Mouse (Mus musculus) kidney, embryonic 15.5 days (tissue): Measurements from ENCODE around the gene Fbxl22. TPM values are rescaled to one million over a fixed set of nuclear protein-coding genes. Genes with fewer than 3 reads are reported as not detected.

Source experiments
- ATAC-seq: fragments of 200-750 bp; cut with Nextera tagmentation; replicated peaks from 2 replicates; pipeline ENCODE4 v1.8.0; 2017; ENCODE audit warnings: moderate TSS enrichment; ENCODE audit not compliant: low FRiP score
- H3K27ac ChIP-seq: fragments of 300-500 bp; sonication (generic); 2 replicates; pipeline ENCODE4 v1.5.1; 2015; ENCODE audit warnings: mild to moderate bottlenecking, inconsistent platforms
- H3K27me3 ChIP-seq: fragments of 300-500 bp; sonication (generic); 2 replicates; pipeline ENCODE4 v1.6.1; 2015; ENCODE audit warnings: inconsistent platforms
- H3K36me3 ChIP-seq: fragments of 300-500 bp; sonication (generic); 2 replicates; pipeline ENCODE4 v1.6.1; 2015; ENCODE audit warnings: inconsistent platforms
- H3K4me1 ChIP-seq: fragments of 300-500 bp; sonication (generic); 2 replicates; pipeline ENCODE4 v1.6.1; 2015; ENCODE audit warnings: inconsistent platforms
- H3K4me2 ChIP-seq: fragments of 300-500 bp; sonication (generic); 2 replicates; pipeline ENCODE4 v1.6.1; 2015; ENCODE audit warnings: moderate library complexity, mild to moderate bottlenecking, inconsistent platforms
- H3K4me3 ChIP-seq: fragments of 300-500 bp; sonication (generic); replicated peaks from 2 replicates; pipeline ENCODE4 v1.5.1; 2015; ENCODE audit warnings: mild to moderate bottlenecking, inconsistent platforms
- H3K9ac ChIP-seq: fragments of 300-500 bp; sonication (generic); 2 replicates; pipeline ENCODE4 v1.6.1; 2015; ENCODE audit warnings: mild to moderate bottlenecking, inconsistent platforms
- H3K9me3 ChIP-seq: fragments of 300-500 bp; sonication (generic); replicated peaks from 2 replicates; pipeline ENCODE4 v1.6.1; 2016; ENCODE audit warnings: inconsistent platforms
- WGBS: fragments of 180-500 bp; shearing (Covaris S2); methylation state at CpG from one replicate; pipeline ENCODE4 v1.1.7; 2015; ENCODE audit warnings: mixed read lengths; 5-methylcytosine and 5-hydroxymethylcytosine counted together
- polyA plus RNA-seq: library from polyadenylated mRNA; unstranded; fragments of >200 nt; fragmentation: Nextera tagmentation; extraction: Ambion mirVana; gene quantifications from 2 replicates; pipeline ENCODE4 v1.2.1, GENCODE M21; 2015

The Fbxl22 gene
- polyA plus RNA-seq, 1 experiment from 2014 or later: 7.6 TPM

GRCm38 (mm10) chr9:66506011-66506410, 8.4 kb downstream of the Fbxl22 start:
- H3K9ac ChIP-seq: no peak overlapping the region
- no peak for ATAC-seq
- no peak overlapping the region for H3K27ac ChIP-seq
- H3K4me3 ChIP-seq: no peak overlapping the region
- no peaks in the 10 kb centered on the region for H3K27me3 ChIP-seq
- no peaks in the 10 kb centered on the region for H3K9me3 ChIP-seq
- H3K4me2 ChIP-seq: no peak overlapping the region
- H3K4me1 ChIP-seq: peaks cover 12% of the 10 kb centered on the region
- WGBS: 68% methylated on average over 4 of the region's 4 CpGs
- H3K36me3 ChIP-seq: peaks cover 75% of the 10 kb centered on the region

DNA sequence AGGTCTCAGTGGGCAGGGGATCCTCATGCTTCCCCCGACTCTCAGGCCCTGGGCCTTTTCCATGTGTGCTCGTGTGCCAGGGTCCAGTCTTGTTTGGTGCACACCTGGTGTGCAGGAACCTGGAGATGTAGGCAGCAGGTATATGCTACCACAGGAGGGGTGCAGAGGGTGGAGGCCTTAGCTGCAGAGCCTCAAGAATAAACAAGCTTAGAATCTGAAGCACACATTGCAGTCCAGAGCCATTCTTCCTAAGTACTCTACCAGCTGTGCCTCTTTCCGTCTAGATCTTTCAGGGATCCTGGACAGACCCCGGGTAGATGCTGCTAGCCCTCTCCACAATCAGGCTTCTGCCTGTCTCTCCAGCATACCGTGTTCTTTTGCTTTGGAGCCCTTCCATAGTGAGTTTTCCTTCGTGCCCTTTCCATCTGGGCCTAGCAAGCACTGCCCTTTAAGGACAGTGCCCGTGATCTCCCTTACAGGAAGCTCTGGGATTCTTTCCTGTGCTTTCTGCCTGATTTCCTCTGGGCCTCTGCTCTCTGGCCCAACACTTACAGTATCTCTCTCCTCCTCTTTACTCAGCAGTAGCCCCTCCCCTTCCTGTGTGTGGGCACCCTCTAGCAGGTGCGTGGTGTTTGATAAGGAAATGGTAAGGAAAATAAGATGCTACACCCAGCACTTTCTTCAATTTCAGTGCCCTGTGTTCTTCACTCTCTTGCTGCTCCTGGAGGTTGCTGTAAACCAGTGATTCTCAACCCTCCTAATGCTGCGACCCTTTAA, 9.1 kb downstream of the Fbxl22 start:
- H3K4me2 ChIP-seq: no peak overlapping the region
- H3K27ac ChIP-seq: no peak overlapping the region
- H3K9me3 ChIP-seq: no peaks in the 10 kb centered on the region
- H3K9ac ChIP-seq: no peak overlapping the region
- H3K4me1 ChIP-seq: peaks cover 5% of the 10 kb centered on the region
- H3K4me3 ChIP-seq: no peak overlapping the region
- peak; percentile 73; the same call in 1 of the 2 replicates for ATAC-seq
- no peaks in the 10 kb centered on the region for H3K27me3 ChIP-seq
- H3K36me3 ChIP-seq: peaks cover 81% of the 10 kb centered on the region
- WGBS: 80% methylated on average over 9 of the region's 9 CpGs

- no peak for ATAC-seq
Measured at GRCm38 (mm10) chr9:66504518-66504917, 9.9 kb downstream of the Fbxl22 start.

DNA sequence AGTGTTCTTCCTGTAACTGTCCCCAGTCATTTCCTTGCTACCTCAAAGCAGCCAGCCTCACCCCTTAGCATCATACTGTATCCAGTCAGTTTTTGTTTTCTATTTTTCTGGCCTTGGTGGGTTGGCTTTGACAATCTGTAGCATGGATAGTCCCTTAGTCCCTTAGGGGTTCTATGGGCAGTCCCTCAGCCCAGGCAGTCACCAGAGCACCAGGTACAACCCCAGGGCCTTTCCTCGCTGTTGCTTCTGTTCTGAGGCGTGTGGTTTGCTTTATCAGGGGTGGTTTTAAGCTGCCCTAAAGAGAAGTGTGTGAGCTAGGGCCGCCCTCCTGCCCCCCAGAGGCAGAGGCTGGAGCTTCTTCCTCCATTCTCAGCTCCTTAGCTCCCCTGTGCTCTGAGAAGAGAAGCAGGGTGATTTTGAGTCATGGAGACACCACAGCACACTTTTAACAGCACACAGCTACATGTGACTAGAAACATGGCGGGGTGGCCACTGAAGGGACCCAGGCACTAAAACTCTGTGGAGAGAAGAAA, 10.4 kb downstream of the Fbxl22 start:
- no peak for ATAC-seq
- Histone ChIP-seq H3K4me3 (no peak overlapping the region), H3K9me3 (no peaks in the 10 kb centered on the region), H3K27me3 (no peaks in the 10 kb centered on the region), H3K9ac (no peak overlapping the region), H3K4me2 (no peak overlapping the region), H3K4me1 (peaks cover 4% of the 10 kb centered on the region; the same call in 1 of the 2 replicates), H3K27ac (peak overlapping the region; percentile 37; the same call in 1 of the 2 replicates), H3K36me3 (peaks cover 78% of the 10 kb centered on the region)
- WGBS: 84% methylated on average over 4 of the region's 4 CpGs

More at GRCm38 (mm10) chr9:66504518-66504917, 9.9 kb downstream of the Fbxl22 start:
- Histone ChIP-seq H3K4me1 (peaks cover 4% of the 10 kb centered on the region; the same call in 1 of the 2 replicates), H3K9me3 (no peaks in the 10 kb centered on the region), H3K27me3 (no peaks in the 10 kb centered on the region), H3K9ac (no peak overlapping the region), H3K36me3 (peaks cover 84% of the 10 kb centered on the region), H3K4me3 (no peak overlapping the region), H3K4me2 (no peak overlapping the region), H3K27ac (no peak overlapping the region)
- 87% methylated on average over 13 of the region's 13 CpGs for WGBS

- no peak for ATAC-seq
- H3K9ac ChIP-seq: no peak overlapping the region
- no peak overlapping the region for H3K4me3 ChIP-seq
- peaks cover 4% of the 10 kb centered on the region; the same call in 1 of the 2 replicates for H3K4me1 ChIP-seq
- no peaks in the 10 kb centered on the region for H3K27me3 ChIP-seq
- peaks cover 79% of the 10 kb centered on the region for H3K36me3 ChIP-seq
- no peaks in the 10 kb centered on the region for H3K9me3 ChIP-seq
- H3K27ac ChIP-seq: no peak overlapping the region
- WGBS: 77% methylated on average over 2 of the region's 2 CpGs
- H3K4me2 ChIP-seq: no peak overlapping the region
Measured at GRCm38 (mm10) chr9:66501248-66501647, 13.1 kb downstream of the Fbxl22 start.

DNA sequence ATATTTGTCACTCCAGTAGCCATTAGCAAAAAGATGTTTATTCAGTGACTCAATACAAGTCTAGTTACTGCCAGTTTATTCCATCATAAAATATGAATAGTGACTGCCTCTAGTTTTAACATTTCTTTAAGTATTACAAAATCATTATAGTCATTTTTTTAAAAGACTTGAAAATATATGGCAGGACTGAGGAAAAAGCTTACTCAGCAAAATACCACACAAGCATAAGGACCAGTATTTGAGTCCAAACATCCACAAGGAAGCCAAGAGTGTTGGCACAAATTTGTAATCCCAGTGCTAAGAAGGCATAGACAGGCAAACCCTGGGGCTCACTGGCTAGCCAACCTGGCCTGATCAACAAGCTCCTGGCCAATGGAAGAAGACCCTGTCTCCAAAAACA, 20.4 kb downstream of the Fbxl22 start:
- no peaks in the 10 kb centered on the region for H3K4me1 ChIP-seq
- no peaks in the 10 kb centered on the region for H3K9me3 ChIP-seq
- H3K4me3 ChIP-seq: no peak overlapping the region
- H3K9ac ChIP-seq: no peak overlapping the region
- no peaks in the 10 kb centered on the region for H3K27me3 ChIP-seq
- H3K36me3 ChIP-seq: peaks cover 91% of the 10 kb centered on the region
- no peak overlapping the region for H3K4me2 ChIP-seq
- no peak for ATAC-seq
- no peak overlapping the region for H3K27ac ChIP-seq

DNA sequence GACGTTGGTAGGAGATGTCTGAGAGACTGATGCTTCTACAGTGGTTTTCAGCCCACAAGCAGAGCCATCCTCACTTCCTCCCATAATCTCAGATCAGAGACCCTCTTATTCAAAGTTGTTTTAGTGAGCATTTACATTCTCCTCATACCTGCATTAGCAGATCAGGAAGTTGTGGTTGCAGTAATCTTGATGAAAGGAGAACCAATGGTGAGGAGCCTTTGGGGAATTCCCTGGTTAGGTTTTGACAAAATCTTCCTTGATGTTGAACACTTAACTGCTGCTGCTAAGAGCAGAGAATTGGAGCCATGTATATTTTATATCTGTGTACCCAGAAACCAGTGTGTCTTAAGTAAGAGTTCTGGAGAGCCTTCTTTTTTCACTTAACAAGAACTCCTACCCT, 22.0 kb downstream of the Fbxl22 start:
- 88% methylated on average over 1 of the region's 1 CpGs for WGBS
- ATAC-seq: no peak
- Histone ChIP-seq H3K9ac (no peak overlapping the region), H3K9me3 (no peaks in the 10 kb centered on the region), H3K27ac (no peak overlapping the region), H3K4me2 (no peak overlapping the region), H3K27me3 (no peaks in the 10 kb centered on the region), H3K4me1 (no peaks in the 10 kb centered on the region), H3K36me3 (peaks cover 91% of the 10 kb centered on the region), H3K4me3 (no peak overlapping the region)

DNA sequence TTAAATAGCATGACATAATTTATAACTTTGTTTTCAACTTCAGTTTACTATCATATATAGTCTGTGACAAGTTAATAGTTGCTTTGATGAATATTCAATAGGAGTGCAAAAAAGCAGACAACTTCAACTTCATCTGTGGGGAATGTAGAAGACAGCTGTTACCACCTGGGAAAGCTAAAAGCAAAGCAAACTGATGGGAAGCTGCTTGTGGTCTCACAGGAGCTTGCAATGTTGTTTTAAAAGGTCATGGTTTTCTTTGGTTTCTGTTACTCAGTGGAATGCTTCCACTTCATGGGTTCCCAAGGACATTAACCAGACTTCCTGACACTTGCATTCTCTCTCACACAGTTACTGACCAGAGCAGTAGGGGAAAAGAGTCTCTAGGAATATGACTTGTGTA, 25.6 kb downstream of the Fbxl22 start:
- Histone ChIP-seq H3K9me3 (no peaks in the 10 kb centered on the region), H3K27me3 (no peaks in the 10 kb centered on the region), H3K4me2 (no peak overlapping the region), H3K4me1 (no peaks in the 10 kb centered on the region), H3K36me3 (peaks cover 88% of the 10 kb centered on the region), H3K9ac (no peak overlapping the region), H3K4me3 (no peak overlapping the region), H3K27ac (no peak overlapping the region)
- no peak for ATAC-seq

DNA sequence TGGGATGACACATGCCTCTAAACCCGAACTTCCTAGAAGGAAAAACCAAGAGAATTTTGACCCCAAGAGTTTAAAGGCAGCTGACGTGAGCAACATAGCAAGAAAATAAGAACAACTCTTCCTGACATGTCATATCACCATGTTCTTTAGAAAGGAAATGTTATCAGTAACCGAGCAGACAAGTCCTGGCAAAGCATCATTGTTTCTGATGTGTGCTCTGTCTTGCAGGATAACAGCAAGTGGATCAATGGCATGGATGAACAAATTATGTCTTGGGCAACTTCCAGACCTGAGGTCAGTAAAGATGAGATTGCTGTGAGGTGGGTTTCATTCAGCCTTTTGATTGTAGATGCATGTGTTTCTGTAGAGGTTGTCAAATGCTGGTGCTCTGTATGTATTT, 31.0 kb downstream of the Fbxl22 start:
- Histone ChIP-seq H3K36me3 (peaks cover 71% of the 10 kb centered on the region), H3K27ac (no peak overlapping the region), H3K9me3 (no peaks in the 10 kb centered on the region), H3K4me2 (no peak overlapping the region), H3K9ac (no peak overlapping the region), H3K4me1 (no peaks in the 10 kb centered on the region), H3K4me3 (no peak overlapping the region), H3K27me3 (no peaks in the 10 kb centered on the region)
- 93% methylated on average over 3 of the region's 3 CpGs for WGBS
- no peak for ATAC-seq

DNA sequence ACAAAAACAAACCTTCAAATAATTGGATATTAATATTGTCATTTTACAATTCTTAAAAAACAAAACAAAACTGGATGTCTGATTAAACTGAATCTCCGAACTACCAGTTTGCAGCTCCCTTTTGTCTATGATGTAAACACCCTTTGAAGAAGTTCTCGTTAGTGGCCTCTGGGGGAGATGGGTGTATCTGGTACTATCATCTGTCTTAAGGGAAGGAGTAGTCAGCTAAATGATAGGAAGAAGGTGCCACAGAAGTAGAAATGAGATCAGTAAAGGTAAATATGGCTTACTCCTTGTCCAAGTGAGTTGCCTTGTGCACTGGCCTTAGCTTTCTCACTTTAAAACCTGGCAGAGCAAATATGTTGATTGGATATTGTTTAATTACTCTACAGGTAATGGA, 36.6 kb downstream of the Fbxl22 start:
- no peak overlapping the region for H3K4me3 ChIP-seq
- no peaks in the 10 kb centered on the region for H3K27me3 ChIP-seq
- no peaks in the 10 kb centered on the region for H3K4me1 ChIP-seq
- WGBS: 82% methylated on average over 2 of the region's 2 CpGs
- H3K4me2 ChIP-seq: no peak overlapping the region
- no peak overlapping the region for H3K9ac ChIP-seq
- H3K27ac ChIP-seq: no peak overlapping the region
- H3K36me3 ChIP-seq: peaks cover 59% of the 10 kb centered on the region
- ATAC-seq: no peak
- no peaks in the 10 kb centered on the region for H3K9me3 ChIP-seq

GRCm38 (mm10) chr9:66465087-66465486, 49.3 kb downstream of the Fbxl22 start:
- H3K4me3 ChIP-seq: no peak overlapping the region
- 56% methylated on average over 4 of the region's 4 CpGs for WGBS
- no peaks in the 10 kb centered on the region for H3K4me1 ChIP-seq
- peaks cover 57% of the 10 kb centered on the region for H3K36me3 ChIP-seq
- H3K4me2 ChIP-seq: no peak overlapping the region
- no peak overlapping the region for H3K9ac ChIP-seq
- H3K27ac ChIP-seq: no peak overlapping the region
- no peak for ATAC-seq
- no peaks in the 10 kb centered on the region for H3K9me3 ChIP-seq
- no peaks in the 10 kb centered on the region for H3K27me3 ChIP-seq
